Mouse (Mus musculus) spleen, adult 2 months (tissue): ENCODE measurements around the gene Arhgef3. TPM values are rescaled to one million over a fixed set of nuclear protein-coding genes. Genes with fewer than 3 reads are reported as not detected.
A peak's percentile ranks its signal among the peaks of the same experiment; 100 is the strongest.

Source experiments
- DNase-seq, 2 experiments: peaks; one replicate each; pipeline versions ENCODE4 v3.0.0 to v3.0.0-alpha.2; 2012 to 2021; ENCODE audit warnings: low spot score in 2 of 2, low read depth in 1 of 2
- H3K27ac ChIP-seq: fragments of 200-500 bp; 2 replicates; pipeline ENCODE4 v1.5.1; 2012; ENCODE audit warnings: low read length, inconsistent platforms; ENCODE audit not compliant: insufficient read depth
- H3K27me3 ChIP-seq: fragments of 200-500 bp; 2 replicates; pipeline ENCODE4 v1.6.1; 2012; ENCODE audit warnings: mild to moderate bottlenecking, moderate library complexity, low read length, inconsistent platforms; ENCODE audit not compliant: control insufficient read depth, insufficient read depth
- H3K36me3 ChIP-seq: fragments of 200-500 bp; 2 replicates; pipeline ENCODE4 v1.6.1; 2012; ENCODE audit warnings: mild to moderate bottlenecking, low read length, inconsistent platforms; ENCODE audit not compliant: control insufficient read depth, insufficient read depth
- H3K4me1 ChIP-seq: fragments of 200-500 bp; 2 replicates; pipeline ENCODE4 v1.6.1; 2011; ENCODE audit warnings: inconsistent platforms; ENCODE audit not compliant: control insufficient read depth, insufficient read depth, insufficient read length
- H3K4me3 ChIP-seq: fragments of 200-500 bp; 2 replicates; pipeline ENCODE4 v1.5.1; 2011; ENCODE audit warnings: mild to moderate bottlenecking, inconsistent platforms; ENCODE audit not compliant: insufficient read depth, insufficient read length; ENCODE audit errors: extremely low read depth
- CTCF ChIP-seq: fragments of 200-500 bp; IDR thresholded peaks from 2 replicates; pipeline ENCODE4 v1.5.1; 2011; ENCODE audit warnings: mild to moderate bottlenecking, inconsistent platforms; ENCODE audit not compliant: insufficient read depth, insufficient read length, insufficient replicate concordance; ENCODE audit errors: extremely low read depth
- POLR2A ChIP-seq: fragments of 200-500 bp; IDR thresholded peaks from 2 replicates; pipeline ENCODE4 v1.6.1; 2011; ENCODE audit warnings: low read depth, low read length, inconsistent platforms
- WGBS: fragments of 180-500 bp; shearing (Covaris S2); methylation state at CpG from one replicate; pipeline ENCODE4 v1.1.7; 2018; 5-methylcytosine and 5-hydroxymethylcytosine counted together
- polyA plus RNA-seq: library from polyadenylated mRNA; depleted of rRNA; stranded (reverse); fragments of >200 nt; gene quantifications from 2 replicates; pipeline ENCODE4 v1.2.3, GENCODE M21; 2012

Gene Arhgef3
- polyA plus RNA-seq, 1 experiment = 21.1 TPM

GRCm38 (mm10) chr14:27303294-27303693 lies 188.6 kb downstream of the Arhgef3 start:
- Histone ChIP-seq H3K27me3 (no peaks in the 10 kb centered on the region), H3K36me3 (no peaks in the 10 kb centered on the region), H3K4me1 (no peaks in the 10 kb centered on the region), H3K27ac (no peak overlapping the region), H3K4me3 (no peak overlapping the region)
- no peak for TF ChIP-seq POLR2A
- TF ChIP-seq CTCF = no peak
- DNase-seq = no peak
- WGBS = 71% methylated on average over 4 of the region's 4 CpGs

- WGBS = 66% methylated on average over 4 of the region's 4 CpGs
- no peak for DNase-seq
These were observed 189.7 kb downstream of the Arhgef3 start for GRCm38 (mm10) chr14:27304408-27304807.

GRCm38 (mm10) chr14:27308761-27309160 lies 194.1 kb downstream of the Arhgef3 start:
- no peaks in the 10 kb centered on the region for H3K36me3 ChIP-seq
- no peak overlapping the region for H3K4me3 ChIP-seq
- H3K4me1 ChIP-seq = no peaks in the 10 kb centered on the region
- no peaks in the 10 kb centered on the region for H3K27me3 ChIP-seq
- no peak for TF ChIP-seq POLR2A
- no peak for TF ChIP-seq CTCF
- DNase-seq = no peak
- WGBS = 76% methylated on average over 3 of the region's 3 CpGs
- H3K27ac ChIP-seq = no peak overlapping the region

More at GRCm38 (mm10) chr14:27304408-27304807, 189.7 kb downstream of the Arhgef3 start:
- H3K27ac ChIP-seq = no peak overlapping the region
- no peaks in the 10 kb centered on the region for H3K4me1 ChIP-seq
- no peaks in the 10 kb centered on the region for H3K36me3 ChIP-seq
- no peaks in the 10 kb centered on the region for H3K27me3 ChIP-seq
- no peak for TF ChIP-seq POLR2A
- TF ChIP-seq CTCF = no peak
- H3K4me3 ChIP-seq = no peak overlapping the region

DNA sequence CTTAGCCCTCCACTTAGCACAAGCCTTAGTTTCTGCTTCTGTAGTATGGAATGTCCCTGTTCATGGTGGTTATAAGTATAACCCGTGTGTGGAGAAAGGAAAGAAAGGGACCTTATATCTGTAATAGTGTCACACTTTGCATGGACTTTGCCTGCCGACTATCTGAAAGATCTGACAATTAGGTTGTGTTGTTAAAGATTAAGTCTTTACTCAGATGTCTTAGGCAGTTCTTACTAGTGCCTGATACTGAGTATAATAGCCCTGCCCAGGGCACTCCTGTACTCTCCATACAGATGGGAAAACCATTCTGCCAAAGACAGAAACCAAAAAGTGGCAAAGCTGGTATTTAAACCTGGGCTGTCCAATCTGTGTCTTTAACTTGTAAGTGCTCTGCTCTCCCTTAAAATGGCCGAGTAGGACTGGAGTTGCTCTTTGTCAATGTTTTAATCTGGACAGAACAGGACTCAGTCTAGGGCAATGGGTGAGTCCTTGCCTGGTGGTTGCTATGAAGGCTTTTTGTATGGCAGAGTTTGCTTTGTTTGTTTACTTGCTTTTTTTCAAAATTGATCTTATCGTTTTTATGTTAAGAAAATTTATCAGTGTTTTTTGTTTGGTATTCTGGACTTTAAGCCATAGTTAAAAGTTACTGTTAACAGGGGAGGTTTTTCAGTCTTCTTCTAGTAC lies 196.0 kb downstream of the Arhgef3 start:
- H3K27me3 ChIP-seq = no peaks in the 10 kb centered on the region
- TF ChIP-seq CTCF (no peak), POLR2A (no peak)
- DNase-seq = no peak

DNA sequence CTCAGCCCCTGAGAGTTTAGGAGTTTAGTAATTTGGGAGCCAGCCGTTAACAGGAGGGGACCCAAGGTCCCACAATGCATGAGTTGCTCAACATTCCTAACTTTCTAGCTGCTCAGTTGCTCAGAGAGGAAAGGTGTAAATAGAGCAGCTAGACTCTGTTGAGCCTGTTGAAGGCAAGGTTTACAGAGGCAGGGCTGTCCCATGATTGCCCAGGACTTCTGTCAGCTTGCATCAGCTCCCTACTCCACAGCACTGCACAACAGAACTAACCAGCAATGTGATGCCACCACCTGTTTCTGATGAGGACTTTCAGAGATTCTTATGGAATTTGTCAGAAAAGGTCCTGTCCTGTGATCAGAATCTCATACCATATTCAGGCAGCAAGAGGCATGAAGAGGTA lies 197.7 kb downstream of the Arhgef3 start:
- Histone ChIP-seq H3K27me3 (no peaks in the 10 kb centered on the region), H3K4me1 (no peaks in the 10 kb centered on the region), H3K4me3 (no peak overlapping the region), H3K36me3 (no peaks in the 10 kb centered on the region; the same call in 1 of the 2 replicates), H3K27ac (no peak overlapping the region)
- DNase-seq = no peak
- 89% methylated on average over 1 of the region's 1 CpGs for WGBS
- TF ChIP-seq CTCF = no peak
- TF ChIP-seq POLR2A = no peak

More for the DNA sequence above, 196.0 kb downstream of the Arhgef3 start:
- WGBS = 85% methylated on average over 4 of the region's 4 CpGs
- H3K4me1 ChIP-seq = no peaks in the 10 kb centered on the region
- H3K36me3 ChIP-seq = no peaks in the 10 kb centered on the region; the same call in 1 of the 2 replicates
- H3K4me3 ChIP-seq = no peak overlapping the region
- H3K27ac ChIP-seq = no peak overlapping the region

DNA sequence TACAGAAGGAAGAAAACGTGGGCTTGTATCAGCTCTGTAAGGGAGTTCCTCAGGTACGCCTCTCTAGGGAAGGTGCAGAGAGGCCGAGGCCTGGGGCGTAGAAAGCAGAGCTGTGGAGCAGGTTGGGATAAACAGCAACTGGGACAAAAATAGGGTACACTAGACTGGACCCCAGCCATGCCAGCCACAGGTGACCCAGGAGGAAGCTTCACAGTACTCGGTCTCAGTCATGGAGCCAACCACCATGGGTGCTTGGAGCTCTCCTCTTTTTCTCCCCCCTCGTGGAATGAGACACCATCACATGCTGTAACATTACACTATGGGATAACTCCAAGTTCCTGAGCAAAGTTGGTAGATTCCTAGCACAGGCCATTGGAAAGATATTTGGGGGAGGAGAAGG lies 201.0 kb downstream of the Arhgef3 start:
- WGBS = 92% methylated on average over 6 of the region's 6 CpGs
- Histone ChIP-seq H3K36me3 (no peaks in the 10 kb centered on the region; the same call in 1 of the 2 replicates), H3K27ac (no peak overlapping the region), H3K4me1 (no peaks in the 10 kb centered on the region), H3K4me3 (no peak overlapping the region), H3K27me3 (no peaks in the 10 kb centered on the region)
- no peak for TF ChIP-seq CTCF
- TF ChIP-seq POLR2A = no peak
- no peak for DNase-seq

- H3K36me3 ChIP-seq = no peaks in the 10 kb centered on the region; the same call in 1 of the 2 replicates
- DNase-seq = peak in 1 of 2 experiments; percentile 19
These were observed 202.4 kb downstream of the Arhgef3 start for GRCm38 (mm10) chr14:27317146-27317545.

More at GRCm38 (mm10) chr14:27317146-27317545, 202.4 kb downstream of the Arhgef3 start:
- no peak overlapping the region for H3K4me3 ChIP-seq
- TF ChIP-seq CTCF (no peak), POLR2A (no peak)
- WGBS = 19% methylated on average over 8 of the region's 8 CpGs
- no peaks in the 10 kb centered on the region for H3K27me3 ChIP-seq
- H3K4me1 ChIP-seq = no peaks in the 10 kb centered on the region
- H3K27ac ChIP-seq = no peak overlapping the region
